In genomic region chr5:145203936-145204691, GRCm38 (mm10) we compare ENCODE assay signal across 8 mouse cellular contexts. TPM values are rescaled to one million over a fixed set of nuclear protein-coding genes. Genes with fewer than 3 reads are reported as not detected.
DNase-seq lines count a peak whose midpoint lies in the region; ATAC-seq lines count a peak whose summit lies in the region.

Gene Zkscan5, plus strand, starts transcription at chr5:145204562.

- H3K4me1 ChIP-seq in heart, embryonic 14.5 days (ENCODE audit: control insufficient read depth in 2 of 2, insufficient read depth in 2 of 2, low read length in 2 of 2) = peaks cover 6 to 21% of the 10 kb centered on the region in 2 experiments
- peaks cover 59% of the 10 kb centered on the region for H3K4me1 ChIP-seq in liver, embryonic 13.5 days (replicated peaks)
- H3K4me1 ChIP-seq in stomach, embryonic 16.5 days (ENCODE audit: control insufficient read depth, insufficient read depth, low read length) = peaks cover 13% of the 10 kb centered on the region

- H3K4me3 ChIP-seq in heart, embryonic 14.5 days (ENCODE audit: control insufficient read depth in 1 of 2, insufficient read depth in 1 of 2, low read depth in 1 of 2, low read length in 2 of 2) = peak within 1 kb of the TSS; percentile 72 to 97
- H3K4me3 ChIP-seq in liver, embryonic 13.5 days (replicated peaks) = peak within 1 kb of the TSS; percentile 67
- peak within 1 kb of the TSS; percentile 83 for H3K4me3 ChIP-seq in stomach, embryonic 16.5 days (replicated peaks; ENCODE audit: low read length)

- no peaks in the 10 kb centered on the region for H3K27me3 ChIP-seq in heart, embryonic 14.5 days (ENCODE audit: control insufficient read depth, insufficient read depth, low read length)
- H3K27me3 ChIP-seq in liver, embryonic 13.5 days = no peaks in the 10 kb centered on the region
- no peaks in the 10 kb centered on the region for H3K27me3 ChIP-seq in stomach, embryonic 16.5 days (ENCODE audit: control insufficient read depth, insufficient read depth, low read length)

- H3K36me3 ChIP-seq in heart, embryonic 14.5 days (ENCODE audit: control insufficient read depth, insufficient read depth, low read length) = peaks cover 18% of the 10 kb centered on the region
- peaks cover 14% of the 10 kb centered on the region for H3K36me3 ChIP-seq in liver, embryonic 13.5 days
- H3K36me3 ChIP-seq in stomach, embryonic 16.5 days (ENCODE audit: control insufficient read depth, insufficient read depth, low read length) = peaks cover 5% of the 10 kb centered on the region; the same call in 1 of the 2 replicates

- WGBS in heart, embryonic 14.5 days = 0% methylated on average over 22 of the region's 22 CpGs
- under 1% methylated on average over 22 of the region's 22 CpGs for whole genome bisulfite sequencing in liver, embryonic 13.5 days (ENCODE audit: insufficient replicate concordance)
- WGBS in stomach, embryonic 16.5 days = under 1% methylated on average over 22 of the region's 22 CpGs

- peak within 1 kb of the TSS; percentile 81 for H3K9ac ChIP-seq in heart, embryonic 14.5 days (ENCODE audit: low read length)
- peak within 1 kb of the TSS; percentile 75 for H3K9ac ChIP-seq in liver, embryonic 13.5 days
- H3K9ac ChIP-seq in stomach, embryonic 16.5 days (ENCODE audit: low read length) = peak within 1 kb of the TSS; percentile 81

- peak within 1 kb of the TSS; percentile 80 to 99 for H3K27ac ChIP-seq in heart, embryonic 14.5 days (replicated peaks in 1 of 2; ENCODE audit: control insufficient read depth in 1 of 2, insufficient read depth in 1 of 2, low read depth in 2 of 2, low read length in 2 of 2)
- H3K27ac ChIP-seq in liver, embryonic 13.5 days = peak within 1 kb of the TSS; percentile 94
- peak within 1 kb of the TSS; percentile 95 for H3K27ac ChIP-seq in stomach, embryonic 16.5 days (ENCODE audit: low read length)

- peak within 1 kb of the TSS; percentile 79 for H3K4me2 ChIP-seq in heart, embryonic 14.5 days (ENCODE audit: low read length)
- peak within 1 kb of the TSS; percentile 72 for H3K4me2 ChIP-seq in liver, embryonic 13.5 days
- H3K4me2 ChIP-seq in stomach, embryonic 16.5 days (ENCODE audit: low read depth, low read length) = peak within 1 kb of the TSS; percentile 80

- DNase-seq in c-Kit-negative CD71-positive TER-119-positive erythroid progenitor cells, embryonic 14.5 days (ENCODE audit: low read depth, low spot score) = peak; percentile 94
- DNase-seq in fibroblast of lung, adult 2 months (ENCODE audit: low read depth) = peak; percentile 98
- peak; percentile 99 for DNase-seq in kidney, postnatal 14 days
- DNase-seq in liver, embryonic 13.5 days = peak; percentile 97
- peak; percentile 93 for DNase-seq in neural tube, embryonic 10.5 days (ENCODE audit: extremely low spot score, low spot score)

- peak; percentile 78 for ATAC-seq in CD4-positive, CD25-positive, alpha-beta regulatory T cell, adult 4 months
- ATAC-seq in heart, embryonic 14.5 days (ENCODE audit: insufficient number of reproducible peaks, insufficient read depth, low FRiP score, low read depth) = peak; percentile 95
- ATAC-seq in liver, embryonic 13.5 days (ENCODE audit: low read depth) = peak; percentile 93
- ATAC-seq in stomach, embryonic 16.5 days (ENCODE audit: insufficient read depth, low FRiP score) = peak; percentile 97

- no peaks in the 10 kb centered on the region for H3K9me3 ChIP-seq in heart, embryonic 14.5 days (ENCODE audit: control insufficient read depth, low read length)
- no peaks in the 10 kb centered on the region for H3K9me3 ChIP-seq in liver, embryonic 13.5 days (replicated peaks)
- no peaks in the 10 kb centered on the region; the same call in 1 of the 2 replicates for H3K9me3 ChIP-seq in stomach, embryonic 16.5 days (replicated peaks; ENCODE audit: control insufficient read depth, low read length)

RNA-seq across cellular contexts. Expression of gene Zkscan5, which starts in this region (rescaled TPM):
- polyA plus RNA-seq in CD4-positive, CD25-positive, alpha-beta regulatory T cell, adult 4 months (2017; shearing (Covaris generic)) = 10 to 100 TPM in 1 of 2 experiments, 1 to 10 TPM in 1; 7.5 to 13.7 TPM
- polyA plus RNA-seq in heart, embryonic 14.5 days (2014; fragmentation: Nextera tagmentation; extraction: Ambion mirVana) = 10.2 and 11.1 TPM in 2 replicates
- polyA plus RNA-seq in liver, embryonic 13.5 days (2015; fragmentation: Nextera tagmentation; extraction: Ambion mirVana) = 3.7 and 4.3 TPM in 2 replicates
- 11.1 and 11.3 TPM in 2 replicates for polyA plus RNA-seq in stomach, embryonic 16.5 days (2015; fragmentation: Nextera tagmentation; extraction: Ambion mirVana)

Comparison
In these comparisons a context has a peak if more than half of its experiments do, and no peak if none do; other contexts are left out.
1. Peak in every context shown above with its lines: DNase-seq, ATAC-seq, H3K4me3 ChIP-seq and H3K27ac ChIP-seq.